Mouse (Mus musculus): ENCODE results near the gene Meis1.
A peak's percentile ranks its signal among the peaks of the same experiment; 100 is the strongest.

The Meis1 gene

GRCm38 (mm10) chr11:18947434-18947833, 71.4 kb downstream of the Meis1 start:
- peak in 1 of 2 experiments; percentile 52 for DNase-seq

- no peak for DNase-seq
Observed at GRCm38 (mm10) chr11:18945778-18946177, 73.0 kb downstream of the Meis1 start.

- peak in 1 of 2 experiments; percentile 32 for DNase-seq
Observed at GRCm38 (mm10) chr11:18944972-18945625, 73.7 kb downstream of the Meis1 start.

GRCm38 (mm10) chr11:18944209-18944608, 74.6 kb downstream of the Meis1 start:
- no peak for DNase-seq

GRCm38 (mm10) chr11:18942990-18943389, 75.8 kb downstream of the Meis1 start:
- DNase-seq: no peak

- no peak for DNase-seq
Observed at GRCm38 (mm10) chr11:18940916-18941315, 77.9 kb downstream of the Meis1 start.

- no peak for DNase-seq
Observed at GRCm38 (mm10) chr11:18934921-18935320, 83.9 kb downstream of the Meis1 start.

- DNase-seq: no peak
Observed at GRCm38 (mm10) chr11:18931001-18931874, 87.5 kb downstream of the Meis1 start.

GRCm38 (mm10) chr11:18929779-18930728, 88.7 kb downstream of the Meis1 start:
- no peak for DNase-seq

GRCm38 (mm10) chr11:18927351-18927750, 91.4 kb downstream of the Meis1 start:
- DNase-seq: peak; percentile 51 to 72

- no peak for DNase-seq
Observed at GRCm38 (mm10) chr11:18926798-18927197, 92.0 kb downstream of the Meis1 start.

- no peak for DNase-seq
Observed at GRCm38 (mm10) chr11:18924583-18925334, 94.0 kb downstream of the Meis1 start.

- no peak for DNase-seq
Observed at GRCm38 (mm10) chr11:18923274-18923673, 95.5 kb downstream of the Meis1 start.

GRCm38 (mm10) chr11:18920651-18921050, 98.1 kb downstream of the Meis1 start:
- DNase-seq: no peak

GRCm38 (mm10) chr11:18919162-18919762, 99.5 kb downstream of the Meis1 start:
- DNase-seq: no peak

GRCm38 (mm10) chr11:18917887-18918286, 100.9 kb downstream of the Meis1 start:
- no peak for DNase-seq

- no peak for DNase-seq
Observed at GRCm38 (mm10) chr11:18913251-18913650, 105.5 kb downstream of the Meis1 start.

- DNase-seq: no peak
Observed at GRCm38 (mm10) chr11:18912311-18913019, 106.3 kb downstream of the Meis1 start.

GRCm38 (mm10) chr11:18906866-18907265, 111.9 kb downstream of the Meis1 start:
- DNase-seq: no peak

GRCm38 (mm10) chr11:18905431-18905830, 113.4 kb downstream of the Meis1 start:
- no peak for DNase-seq

GRCm38 (mm10) chr11:18904880-18905279, 113.9 kb downstream of the Meis1 start:
- no peak for DNase-seq

Measured in cerebellum, postnatal 25 days (tissue).